Mouse (Mus musculus) natural killer cell, adult 2 months (primary cell): ENCODE data around the gene Zcchc3.
A peak's percentile ranks its signal among the peaks of the same experiment; 100 is the strongest.

Experiments used
- DNase-seq, 2 experiments: peaks; one replicate each; pipeline ENCODE4 v3.0.0; 2022; ENCODE audit warnings: low spot score in 2 of 2

Gene Zcchc3

GRCm38 (mm10) chr2:152410971-152411371 is 3.9 kb downstream of the Zcchc3 start:
- DNase-seq: no peak

GRCm38 (mm10) chr2:152409781-152410180 is 5.0 kb downstream of the Zcchc3 start:
- DNase-seq: no peak

GRCm38 (mm10) chr2:152406126-152406525 is 8.7 kb downstream of the Zcchc3 start:
- peak; percentile 52 to 82 for DNase-seq

GRCm38 (mm10) chr2:152399122-152399542 is 15.7 kb downstream of the Zcchc3 start:
- no peak for DNase-seq

- DNase-seq: peak; percentile 83 to 91
Measured at GRCm38 (mm10) chr2:152398691-152399090, 16.1 kb downstream of the Zcchc3 start.

- peak; percentile 88 to 93 for DNase-seq
Measured at GRCm38 (mm10) chr2:152397680-152398435, 17.0 kb downstream of the Zcchc3 start, which contains the start of gene Sox12. TSS of gene Sox12 (minus strand) at chr2:152398063.

- peak; percentile 25 to 56 for DNase-seq
Measured at GRCm38 (mm10) chr2:152397004-152397589, 17.7 kb downstream of the Zcchc3 start.

- peak in 1 of 2 experiments; percentile 64 for DNase-seq
Measured at GRCm38 (mm10) chr2:152396110-152397003, 18.5 kb downstream of the Zcchc3 start.

GRCm38 (mm10) chr2:152395271-152395920 is 19.4 kb downstream of the Zcchc3 start:
- no peak for DNase-seq

- no peak for DNase-seq
Measured at GRCm38 (mm10) chr2:152393225-152394017, 21.4 kb downstream of the Zcchc3 start.

- peak; percentile 24 to 31 for DNase-seq
Measured at GRCm38 (mm10) chr2:152392786-152393185, 22.0 kb downstream of the Zcchc3 start.

GRCm38 (mm10) chr2:152384191-152384590 is 30.6 kb downstream of the Zcchc3 start:
- no peak for DNase-seq

- no peak for DNase-seq
Measured at GRCm38 (mm10) chr2:152376345-152376741, 38.5 kb downstream of the Zcchc3 start, which contains the start of gene Nrsn2. TSS of gene Nrsn2 (minus strand) at chr2:152376638.

- no peak for DNase-seq
Measured at GRCm38 (mm10) chr2:152375652-152376344, 39.0 kb downstream of the Zcchc3 start.

- no peak for DNase-seq
Measured at GRCm38 (mm10) chr2:152373547-152373946, 41.3 kb downstream of the Zcchc3 start.

GRCm38 (mm10) chr2:152372661-152373060 is 42.2 kb downstream of the Zcchc3 start:
- no peak for DNase-seq

GRCm38 (mm10) chr2:152372104-152372503 is 42.7 kb downstream of the Zcchc3 start:
- DNase-seq: peak; percentile 67 to 83

GRCm38 (mm10) chr2:152368532-152369140 is 46.2 kb downstream of the Zcchc3 start:
- peak; percentile 50 to 66 for DNase-seq

GRCm38 (mm10) chr2:152367917-152368316 is 46.9 kb downstream of the Zcchc3 start:
- DNase-seq: no peak
